Mouse (Mus musculus): Measurements from ENCODE around the gene Galnt17. TPM values are rescaled to one million over a fixed set of nuclear protein-coding genes. Genes with fewer than 3 reads are reported as not detected.

The Galnt17 gene
- total RNA-seq (2021) (1 to 10 TPM; 2.5 to 6.4 TPM), polyA plus RNA-seq (2012; rRNA removed) (2.9 and 3.0 TPM in 2 replicates)
- long read RNA-seq, partial matches to known transcripts, result 0 of 1 reads
- long read RNA-seq, other reads (novel, unspliced or antisense), result 1 of 1 reads

GRCm38 (mm10) chr5:131308397-131308796, at the start of gene Galnt17:
Galnt17 (minus strand) TSS chr5:131308497.
- no peak for DNase-seq

- DNase-seq, result peak; percentile 7
These were observed 26.2 kb upstream of the Galnt17 start for GRCm38 (mm10) chr5:131334536-131334935.

GRCm38 (mm10) chr5:131321286-131321685, 13.0 kb upstream of the Galnt17 start:
- DNase-seq, result no peak

- no peak for DNase-seq
These were observed 11.3 kb upstream of the Galnt17 start for GRCm38 (mm10) chr5:131319605-131320004.

- DNase-seq, result no peak
These were observed 10.8 kb upstream of the Galnt17 start for GRCm38 (mm10) chr5:131319141-131319540.

- DNase-seq, result no peak
These were observed 6.7 kb upstream of the Galnt17 start for GRCm38 (mm10) chr5:131315016-131315415.

GRCm38 (mm10) chr5:131307656-131308151, 593 bp downstream of the Galnt17 start:
- DNase-seq, result peak; percentile 84

- peak; percentile 57 for DNase-seq
These were observed 1.2 kb downstream of the Galnt17 start for GRCm38 (mm10) chr5:131306908-131307655.

GRCm38 (mm10) chr5:131306321-131306907, 1.9 kb downstream of the Galnt17 start:
- peak; percentile 18 for DNase-seq

- no peak for DNase-seq
These were observed 3.1 kb downstream of the Galnt17 start for GRCm38 (mm10) chr5:131305223-131305622.

- no peak for DNase-seq
These were observed 6.8 kb downstream of the Galnt17 start for GRCm38 (mm10) chr5:131301526-131301925.

GRCm38 (mm10) chr5:131293726-131294449, 14.4 kb downstream of the Galnt17 start:
- DNase-seq, result no peak

GRCm38 (mm10) chr5:131287091-131287490, 21.2 kb downstream of the Galnt17 start:
- DNase-seq, result peak; percentile 37

GRCm38 (mm10) chr5:131286680-131287079, 21.6 kb downstream of the Galnt17 start:
- DNase-seq, result peak; percentile 25

- DNase-seq, result no peak
These were observed 27.9 kb downstream of the Galnt17 start for GRCm38 (mm10) chr5:131280349-131280748.

GRCm38 (mm10) chr5:131279286-131279685, 29.0 kb downstream of the Galnt17 start:
- no peak for DNase-seq

- DNase-seq, result no peak
These were observed 31.1 kb downstream of the Galnt17 start for GRCm38 (mm10) chr5:131277227-131277626.

GRCm38 (mm10) chr5:131266291-131266690, 42.0 kb downstream of the Galnt17 start:
- DNase-seq, result no peak

GRCm38 (mm10) chr5:131264145-131264544, 44.2 kb downstream of the Galnt17 start:
- DNase-seq, result no peak

- DNase-seq, result no peak
These were observed 57.3 kb downstream of the Galnt17 start for GRCm38 (mm10) chr5:131250701-131251636.

GRCm38 (mm10) chr5:131248416-131248815, 59.9 kb downstream of the Galnt17 start:
- DNase-seq, result no peak

All from adrenal gland, adult 2 months (tissue).